Mouse (Mus musculus) ZHBTc4 (cell line): ENCODE measurements around the gene Cyp4a29.
"Not testable (repeated sequence)": the region's sequence is repeated elsewhere in the genome, so short reads cannot be mapped to it uniquely, and the experiment has no call there.

ENCODE experiments used
- DNase-seq: peaks from one replicate; pipeline ENCODE4 v3.0.0-alpha.2; 2011; ENCODE audit warnings: low read depth, low spot score

The Cyp4a29 gene

GRCm38 (mm10) chr4:115241784-115242183 lies at the start of gene Cyp4a29:
Cyp4a29 (plus strand) TSS chr4:115242084.
- DNase-seq: no peak

GRCm38 (mm10) chr4:115232901-115233300 lies 9.0 kb upstream of the Cyp4a29 start:
- peak; percentile 81 for DNase-seq

DNA sequence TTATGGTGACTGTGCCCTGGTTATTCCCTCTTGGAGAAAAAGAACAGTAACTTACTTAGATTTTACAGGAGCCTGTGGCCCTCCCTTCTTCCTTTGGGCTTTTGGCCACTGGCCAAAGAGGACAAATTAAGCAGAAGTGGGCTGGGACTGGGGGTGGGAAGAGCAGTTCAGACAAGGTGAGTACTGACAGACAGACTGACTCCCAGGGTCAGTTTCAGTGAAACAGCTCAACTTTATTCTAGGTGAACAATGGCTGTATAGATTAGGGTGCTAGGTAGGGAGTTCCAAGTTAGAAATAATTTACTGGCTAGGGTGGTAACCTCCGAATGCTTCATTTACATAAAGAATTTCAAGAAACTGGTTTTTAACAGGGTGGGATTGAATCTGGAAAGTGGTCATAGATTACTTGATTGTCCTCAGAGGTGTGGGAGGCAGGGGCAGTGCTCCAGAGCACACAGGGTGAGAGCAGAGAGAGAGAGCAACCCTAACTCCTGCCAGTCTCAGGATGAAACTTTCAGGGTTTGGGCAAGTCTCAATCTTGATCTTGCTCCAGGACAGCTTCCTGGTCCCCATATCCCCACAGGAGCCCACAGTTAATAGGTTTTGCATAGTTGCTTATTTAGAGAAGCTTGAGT lies 5.3 kb upstream of the Cyp4a29 start:
- no peak for DNase-seq

DNA sequence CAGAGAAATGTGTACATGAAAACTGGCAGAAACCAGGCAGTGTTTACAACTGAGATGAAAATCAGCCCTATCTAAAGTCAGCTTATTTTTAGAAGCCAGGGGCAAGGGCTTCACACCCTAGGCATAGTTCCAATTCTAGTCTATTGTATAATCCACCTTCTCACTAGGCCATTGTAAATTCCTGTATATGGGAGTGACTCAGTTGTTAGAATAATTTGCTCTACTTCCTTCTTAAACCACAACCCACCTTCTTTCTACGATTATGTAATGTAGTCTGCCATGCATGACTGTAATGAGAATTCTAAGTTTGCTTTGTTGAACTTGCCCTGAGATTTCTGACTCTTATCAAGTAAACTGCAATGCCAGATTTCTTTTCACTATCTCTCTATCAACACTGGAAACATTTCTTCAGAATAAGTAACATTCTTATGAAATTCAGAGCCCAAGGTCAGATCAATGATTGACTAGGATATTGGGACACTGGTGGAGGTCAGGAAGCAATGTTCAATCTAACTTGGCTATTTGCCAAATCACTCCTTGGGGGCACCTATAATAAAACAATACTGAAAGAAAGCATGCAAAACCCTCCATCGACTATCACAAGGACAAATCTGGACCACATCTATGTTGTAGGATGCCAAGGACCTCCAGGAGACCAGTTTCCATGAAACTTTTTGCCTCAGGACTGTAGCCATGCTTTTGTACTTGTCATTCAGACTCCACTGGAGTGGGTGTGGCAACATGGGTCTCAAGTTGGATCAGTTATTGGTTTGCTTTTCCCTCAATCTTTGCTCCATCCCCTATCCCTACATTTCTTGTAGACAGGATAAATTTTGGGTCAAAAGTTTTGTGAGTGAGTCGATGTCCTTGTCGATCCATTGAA lies 23.0 kb downstream of the Cyp4a29 start:
- DNase-seq: not testable (repeated sequence)

- DNase-seq: not testable (repeated sequence)
These were observed 36.5 kb downstream of the Cyp4a29 start for GRCm38 (mm10) chr4:115278215-115278982.

DNA sequence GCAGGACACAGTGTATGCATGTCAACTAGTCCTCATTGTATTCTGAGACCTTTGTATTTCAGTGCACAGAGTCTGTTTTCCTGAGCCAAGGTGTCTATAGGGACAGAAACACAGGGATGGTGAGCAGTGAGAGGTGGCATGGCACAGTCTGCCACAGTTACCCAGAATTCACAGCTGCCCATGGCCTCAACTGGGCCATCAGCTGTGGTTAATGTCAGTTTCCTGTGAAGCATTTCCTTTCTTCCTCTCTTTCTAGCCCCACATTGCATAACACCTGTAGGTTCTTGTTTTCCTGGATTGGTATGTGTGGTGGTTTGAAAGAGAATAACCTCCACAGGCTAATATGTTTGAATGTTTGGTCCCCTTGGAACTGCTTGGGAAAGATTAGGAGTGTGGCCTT lies 38.5 kb downstream of the Cyp4a29 start:
- DNase-seq: no peak

DNA sequence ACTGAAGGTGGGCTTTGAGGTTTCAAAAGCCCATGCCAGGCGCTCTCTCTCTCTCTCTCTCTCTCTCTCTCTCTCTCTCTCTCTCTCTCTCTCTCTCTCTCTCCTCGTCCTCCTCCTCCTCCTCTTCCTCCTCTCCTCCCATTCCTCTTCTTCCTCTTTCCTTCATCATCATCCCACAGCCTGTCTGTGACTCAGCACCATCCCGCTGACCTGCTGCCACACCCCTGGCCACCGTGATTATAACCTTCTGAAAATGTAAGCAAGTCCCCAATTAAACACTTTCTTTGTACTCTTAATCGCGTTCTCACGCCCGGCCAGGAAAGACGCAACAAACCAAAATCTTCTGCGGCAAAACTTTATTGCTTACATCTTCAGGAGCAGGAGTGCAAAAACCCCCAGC lies 38.9 kb downstream of the Cyp4a29 start:
- not testable (repeated sequence) for DNase-seq

DNA sequence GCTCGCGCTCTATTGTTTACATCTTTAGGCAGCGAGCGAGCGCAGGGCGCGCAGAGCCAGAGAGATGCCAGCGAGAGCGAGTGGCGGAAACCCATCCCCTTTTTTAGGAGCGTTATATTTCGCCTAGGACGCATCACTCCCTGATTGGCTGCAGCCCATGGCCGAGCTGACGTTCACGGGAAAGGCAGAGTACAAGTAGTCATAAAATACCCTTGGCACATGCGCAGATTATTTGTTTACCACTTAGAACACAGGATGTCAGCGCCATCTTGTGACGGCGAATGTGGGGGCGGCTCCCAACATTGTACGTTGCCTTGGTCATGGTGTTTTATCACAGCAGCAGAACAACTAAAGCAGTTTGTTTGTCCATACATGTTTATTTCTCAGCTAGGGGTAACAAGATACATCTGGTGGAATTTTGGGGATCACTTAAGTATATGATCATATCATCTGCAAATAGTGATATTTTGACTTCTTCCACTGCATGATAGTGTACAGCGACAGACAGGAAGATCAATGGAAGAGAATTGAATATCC lies 39.4 kb downstream of the Cyp4a29 start:
- DNase-seq: not testable (repeated sequence)

- DNase-seq: not testable (repeated sequence)
These were observed 56.9 kb downstream of the Cyp4a29 start, which contains the start of gene Cyp4a12a for GRCm38 (mm10) chr4:115298746-115299145. Cyp4a12a (plus strand) TSS chr4:115299046.
